Mouse (Mus musculus): ENCODE measurements at regions not wholly inside any gene's neighbourhood (a gene's known extent, or its start where the extent isn't known, plus 50 kb on each side); places are given as distances from the start of the nearest gene placed in this dataset.
A peak's percentile ranks its signal among the peaks of the same experiment; 100 is the strongest.

DNA sequence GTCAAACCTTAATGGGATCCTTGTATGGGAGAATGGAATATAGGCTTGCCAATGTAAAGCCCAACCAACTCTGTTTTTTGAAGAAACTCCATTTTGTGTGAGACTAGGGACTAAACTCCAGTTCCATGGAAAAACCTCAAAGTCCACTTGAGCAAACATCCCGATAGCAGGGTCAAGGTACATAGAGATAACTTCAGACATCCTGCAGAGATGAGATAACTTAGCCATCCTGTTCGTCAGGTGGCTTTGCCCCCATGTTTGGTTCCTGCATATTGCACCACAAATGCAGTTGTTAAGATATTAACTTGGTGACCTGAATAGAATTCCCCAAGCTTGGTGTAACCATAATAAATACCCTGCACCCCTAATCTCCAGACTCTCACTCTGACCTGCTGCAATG, 154.5 kb upstream of the Dab2 start:
- DNase-seq (ENCODE audit: low spot score in 2 of 2), result no peak

DNA sequence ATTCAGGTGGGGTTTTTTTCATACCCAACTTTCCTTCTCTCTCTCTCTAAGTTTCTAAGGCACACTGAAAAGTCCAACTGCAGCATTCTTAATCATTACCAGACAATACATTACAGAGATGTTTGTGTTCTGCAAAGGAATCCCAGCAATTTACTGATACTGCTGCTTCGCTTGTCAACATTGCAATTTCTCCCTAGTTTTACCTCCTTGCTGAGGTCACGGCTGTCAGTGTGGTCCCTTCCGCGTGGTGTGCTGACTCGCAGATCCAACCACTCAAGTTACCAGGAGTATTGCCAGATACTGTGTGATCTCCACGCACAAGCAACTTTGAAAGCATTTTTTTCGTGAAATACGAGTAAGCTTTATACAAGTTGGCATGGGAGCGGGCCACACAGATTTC, 144.9 kb upstream of the Dab2 start:
- no peak for DNase-seq (ENCODE audit: low spot score in 2 of 2)

DNA sequence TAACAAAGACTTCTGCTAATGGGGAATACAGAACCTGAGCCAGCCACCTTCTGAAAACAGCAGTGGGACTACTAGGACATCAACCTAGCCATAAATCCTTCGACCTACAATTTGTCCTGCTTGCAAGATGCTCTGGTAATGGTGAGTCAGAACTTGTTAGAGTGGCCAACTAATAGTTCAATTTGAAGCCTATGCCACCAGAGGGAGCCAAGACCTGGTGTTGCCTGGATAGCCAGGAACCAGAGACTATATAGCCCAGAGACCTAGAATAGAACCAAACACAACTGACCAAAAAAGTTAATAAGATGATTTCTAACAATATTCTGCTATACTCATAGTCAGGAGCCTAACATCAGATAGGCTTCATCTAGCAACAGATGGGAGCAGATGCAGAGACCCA, 119.3 kb upstream of the Dab2 start:
- no peak for DNase-seq (ENCODE audit: low spot score in 2 of 2)

DNA sequence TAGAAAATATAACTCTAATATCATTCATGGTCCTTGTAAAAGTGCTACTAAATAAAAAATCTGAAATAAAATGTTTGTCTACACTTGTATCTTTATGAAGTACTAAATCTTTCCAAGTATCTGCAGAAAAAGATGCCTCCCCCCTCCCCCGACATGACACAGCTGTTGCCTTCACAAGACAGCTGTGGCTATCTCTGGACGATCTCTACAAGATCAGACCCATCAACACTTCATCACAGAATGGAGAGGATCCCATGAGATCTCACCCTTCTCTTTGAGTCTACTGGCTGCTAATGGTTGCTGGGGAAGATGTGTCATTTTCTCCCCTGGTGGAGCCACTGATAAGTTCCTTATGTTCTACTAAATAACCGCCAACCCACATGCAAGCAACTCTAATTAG, 116.0 kb upstream of the Dab2 start:
- DNase-seq (ENCODE audit: low spot score in 2 of 2), result no peak

DNA sequence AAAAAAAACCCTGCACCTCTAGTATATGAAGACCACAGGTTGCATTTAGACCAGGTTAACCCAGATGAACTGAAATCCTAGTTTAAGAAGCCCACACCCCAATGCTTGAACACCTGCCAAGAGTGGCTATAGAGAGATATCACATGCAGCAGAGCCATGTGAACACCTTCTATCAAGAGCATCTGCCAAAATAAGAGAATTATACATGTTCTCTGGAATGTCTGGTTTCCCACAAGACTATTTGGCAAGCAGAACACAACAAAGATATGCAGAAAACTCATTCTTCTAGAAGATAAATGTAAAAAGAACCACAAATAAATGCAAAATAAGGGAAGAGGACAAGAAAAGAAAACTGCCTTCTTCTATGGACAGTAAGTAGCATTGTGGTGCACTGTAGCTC, 107.7 kb upstream of the Dab2 start:
- no peak for DNase-seq (ENCODE audit: low spot score in 2 of 2)

DNA sequence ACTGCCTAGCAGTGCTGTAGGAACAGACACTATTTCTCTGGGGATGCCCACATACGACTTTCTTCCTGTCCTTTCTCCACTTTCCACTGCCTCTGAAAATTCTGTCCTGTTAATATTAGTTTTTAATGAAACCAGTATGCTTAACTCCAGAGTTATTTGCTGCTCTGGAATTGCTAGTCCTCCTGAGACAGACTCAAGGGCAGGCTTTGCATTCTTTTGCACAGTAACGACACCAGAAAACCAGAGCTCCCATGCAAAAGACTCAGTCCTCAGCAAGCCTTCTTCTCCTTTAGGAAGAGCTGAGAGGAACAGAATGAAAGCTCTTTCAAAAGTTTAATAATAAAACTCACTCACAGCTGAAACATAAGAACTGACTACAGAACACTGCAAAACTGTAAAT, 92.3 kb upstream of the Dab2 start:
- no peak for DNase-seq (ENCODE audit: low spot score in 2 of 2)

DNA sequence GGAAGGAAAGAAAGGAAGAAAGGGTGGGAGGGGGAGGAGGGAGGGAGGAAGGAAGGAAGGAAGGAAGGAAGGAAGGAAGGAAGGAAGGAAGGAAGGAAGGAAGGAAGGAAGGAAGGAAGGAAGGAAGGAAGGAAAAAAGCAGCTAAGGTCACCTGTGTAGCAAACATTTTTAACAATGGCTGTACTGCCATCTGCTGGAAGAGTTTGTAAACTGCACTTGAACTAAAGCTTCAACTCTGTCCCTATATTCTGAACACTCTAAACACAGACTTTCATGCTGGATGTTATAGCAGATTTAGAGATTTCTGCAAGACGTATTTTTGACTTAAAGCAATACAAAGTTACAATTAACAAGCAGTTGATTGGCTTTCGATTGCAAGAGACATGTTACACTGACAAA, 90.3 kb upstream of the Dab2 start:
- DNase-seq (ENCODE audit: low spot score in 2 of 2), result peak in 1 of 2 experiments; percentile 33

DNA sequence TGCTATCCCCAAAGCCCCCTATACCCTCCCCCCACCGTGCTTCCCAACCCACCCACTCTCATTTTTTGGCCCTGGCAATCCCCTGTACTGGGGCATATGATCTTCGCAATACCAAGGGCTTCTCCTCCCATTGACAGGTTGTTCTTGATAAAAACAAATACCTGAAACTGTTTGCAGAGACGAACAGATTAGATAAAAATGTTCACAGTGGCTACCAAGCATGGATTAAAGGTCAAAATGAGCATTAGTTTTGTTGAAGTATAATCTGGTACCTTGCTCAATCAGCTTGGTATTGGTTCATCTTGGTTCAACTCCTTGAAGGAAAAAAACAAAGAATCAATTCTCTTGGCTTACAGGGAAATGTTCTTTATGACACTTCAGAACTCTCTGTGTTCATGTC, 81.5 kb upstream of the Dab2 start:
- DNase-seq (ENCODE audit: low spot score in 2 of 2), result no peak

DNA sequence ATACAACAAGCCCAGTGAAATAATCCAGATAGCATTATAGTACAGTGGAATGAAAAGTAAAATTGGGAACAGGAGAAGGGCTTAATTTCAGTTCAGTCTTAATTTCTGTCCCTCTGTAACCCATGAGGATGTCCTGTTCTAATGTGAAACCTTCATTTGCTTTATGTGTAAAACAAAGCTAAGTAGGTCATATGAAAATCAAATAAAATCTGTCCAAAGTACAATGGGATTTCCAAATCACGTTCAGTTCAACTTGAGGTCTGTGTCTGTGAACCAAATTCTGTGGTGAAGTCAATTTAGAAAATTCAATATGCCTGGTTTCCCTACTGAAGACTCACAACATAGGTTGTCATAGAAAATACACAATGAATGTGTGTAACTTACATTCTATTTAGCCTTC, 74.4 kb upstream of the Dab2 start:
- DNase-seq (ENCODE audit: low spot score in 2 of 2), result no peak

DNA sequence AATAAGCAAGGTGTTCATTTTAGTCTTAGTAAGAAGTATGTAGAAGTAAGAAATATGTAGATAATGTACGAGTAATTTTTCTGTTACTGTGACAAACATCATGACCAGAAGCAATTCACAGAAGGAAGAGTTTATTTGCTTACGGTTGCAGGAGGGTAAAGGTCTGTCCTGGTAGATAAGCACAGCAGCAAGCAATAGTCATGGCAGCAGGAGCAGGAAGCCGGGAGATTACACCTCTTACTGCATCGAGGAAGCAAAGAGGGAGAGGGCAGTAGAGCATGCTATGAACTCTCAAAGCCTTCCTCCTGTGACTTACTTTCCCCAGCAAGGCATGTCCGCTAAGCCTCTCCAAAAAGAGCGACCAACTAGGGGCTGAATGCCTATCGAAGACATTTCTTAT, 69.0 kb upstream of the Dab2 start:
- DNase-seq (ENCODE audit: low spot score in 2 of 2), result no peak

DNA sequence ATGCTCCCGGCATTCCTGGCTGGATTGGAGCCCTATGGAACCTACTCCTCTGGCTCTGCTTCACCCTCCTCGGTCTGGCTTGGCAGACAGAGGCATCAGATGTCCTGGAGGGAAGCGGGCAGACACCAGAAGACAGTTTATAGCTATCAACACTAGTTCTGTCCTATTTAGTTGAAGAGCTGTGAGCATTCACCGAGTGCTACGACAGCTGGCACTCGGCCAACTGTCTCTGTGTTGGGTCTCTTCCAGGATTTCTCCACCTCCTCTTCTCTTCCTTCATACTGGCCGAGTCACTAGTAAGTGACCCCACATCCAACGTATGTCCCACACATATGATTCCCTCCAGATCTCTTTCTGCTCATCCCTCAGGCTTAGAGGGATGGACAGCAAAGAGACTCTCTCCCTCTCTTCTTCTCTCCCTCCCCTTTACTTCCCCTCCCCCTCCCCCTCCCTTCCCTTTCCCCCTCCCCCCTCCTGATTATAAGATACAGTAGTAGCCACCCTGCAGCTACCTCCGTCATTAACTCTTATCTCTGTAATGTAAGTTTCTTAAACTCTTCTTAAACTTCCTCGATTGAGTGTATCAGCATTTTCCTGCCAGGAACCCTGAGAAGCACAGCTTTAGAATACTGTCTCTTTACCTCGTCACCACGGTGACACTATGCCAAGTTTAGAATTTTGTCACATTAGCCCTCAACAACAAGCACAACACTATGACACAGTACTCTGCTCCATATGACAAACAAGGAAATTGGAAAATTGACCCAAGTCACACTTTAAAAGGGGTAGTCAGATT, 68.1 kb upstream of the Dab2 start:
- peak; percentile 22 for DNase-seq (ENCODE audit: low spot score in 2 of 2)

DNA sequence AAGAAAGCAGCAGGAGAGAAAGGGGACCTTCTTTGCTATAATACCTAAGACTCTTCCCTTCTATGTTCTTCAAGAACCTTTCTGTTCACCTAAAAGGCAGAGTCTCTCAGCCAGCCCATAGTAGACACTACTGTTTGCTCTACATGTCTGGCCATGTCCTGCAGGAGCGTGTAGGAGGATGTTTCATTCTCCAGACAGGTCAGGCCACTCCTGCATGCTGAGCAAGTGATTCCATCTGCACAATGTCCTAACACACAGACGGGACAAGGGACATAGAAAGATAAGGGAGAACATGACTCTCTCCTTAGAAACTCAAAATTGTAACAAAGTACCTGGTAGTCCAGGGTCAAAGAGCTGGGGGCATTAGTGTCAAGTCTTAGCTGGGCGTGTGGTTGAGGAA, 66.0 kb upstream of the Dab2 start:
- DNase-seq (ENCODE audit: low spot score in 2 of 2), result no peak

DNA sequence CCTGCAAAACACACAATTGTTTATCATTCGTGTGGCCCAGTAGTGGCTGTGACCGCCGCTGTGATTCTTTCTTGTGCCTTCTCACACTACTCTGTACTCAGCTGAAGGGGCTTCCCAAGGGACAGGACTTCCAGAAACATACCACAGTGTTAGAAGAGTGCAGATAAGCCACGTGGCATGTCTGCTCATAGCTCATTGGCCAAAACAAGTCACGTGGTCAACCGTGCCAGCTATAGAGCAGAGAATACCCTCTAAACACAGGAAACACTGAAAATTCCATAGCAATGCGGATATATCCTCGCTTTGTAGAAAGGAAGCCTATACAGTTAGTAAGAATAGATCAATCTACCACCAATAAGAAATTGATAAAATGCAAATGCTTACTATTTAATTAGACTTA, 63.0 kb upstream of the Dab2 start:
- DNase-seq (ENCODE audit: low spot score in 2 of 2), result no peak

DNA sequence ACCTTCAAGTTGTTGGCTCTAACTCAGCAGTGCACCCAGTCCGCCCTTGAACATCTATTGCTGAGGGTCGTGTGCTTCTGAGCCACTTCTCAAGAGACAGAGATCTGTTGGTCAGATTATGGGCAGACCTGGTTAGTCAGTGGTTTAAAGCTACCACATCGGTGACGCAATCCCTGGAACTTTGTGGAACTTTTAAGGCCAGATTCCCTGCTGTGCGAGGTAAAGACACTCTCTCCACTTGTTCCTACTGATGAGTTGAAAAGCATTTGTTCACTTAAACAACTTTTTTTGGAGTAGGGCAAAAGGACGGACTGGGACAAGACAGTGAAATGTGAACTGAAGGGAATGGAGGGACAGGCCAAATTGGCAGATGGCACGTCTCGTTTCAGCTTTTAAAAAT, 61.9 kb upstream of the Dab2 start:
- peak in 1 of 2 experiments; percentile 49 for DNase-seq (ENCODE audit: low spot score in 2 of 2)

DNA sequence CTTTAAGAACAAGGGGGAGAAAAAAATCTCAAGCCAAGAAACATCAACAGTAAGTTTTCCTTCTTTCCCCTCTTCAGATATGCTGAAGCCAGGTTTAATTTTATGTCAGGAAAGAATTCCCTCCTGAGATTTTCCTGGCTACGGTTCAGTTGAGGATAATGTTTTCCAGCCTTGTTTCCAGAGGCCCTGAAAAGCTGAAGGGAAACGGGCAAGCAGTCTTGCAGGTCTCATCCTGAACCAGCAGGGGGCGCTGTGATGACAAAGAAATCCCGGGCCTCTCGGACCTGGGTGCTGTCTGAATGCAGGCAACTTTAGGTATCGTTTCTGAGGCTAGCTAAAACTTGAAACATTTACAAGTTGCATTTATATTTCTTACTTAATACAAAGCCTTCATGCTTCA, 61.5 kb upstream of the Dab2 start:
- peak; percentile 88 to 89 for DNase-seq (ENCODE audit: low spot score in 2 of 2)

DNA sequence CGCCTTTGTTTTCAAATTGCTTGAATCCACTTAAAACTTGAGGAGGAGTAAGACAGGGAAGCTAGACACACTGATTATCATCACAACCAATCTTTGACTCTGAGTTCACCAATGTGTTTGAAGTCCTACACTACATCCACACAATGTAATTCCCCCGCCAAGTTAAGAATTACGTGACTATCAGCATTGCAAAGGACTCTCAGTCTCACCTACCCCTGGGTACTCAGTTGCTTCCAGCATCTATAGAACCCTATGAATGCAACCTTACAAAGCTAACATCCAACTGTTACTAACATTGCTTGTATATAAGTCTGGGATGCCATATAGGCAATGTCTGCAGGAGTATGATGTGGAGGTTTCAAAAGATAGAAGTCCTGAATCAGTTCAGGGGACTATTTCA, 60.8 kb upstream of the Dab2 start:
- no peak for DNase-seq (ENCODE audit: low spot score in 2 of 2)

DNA sequence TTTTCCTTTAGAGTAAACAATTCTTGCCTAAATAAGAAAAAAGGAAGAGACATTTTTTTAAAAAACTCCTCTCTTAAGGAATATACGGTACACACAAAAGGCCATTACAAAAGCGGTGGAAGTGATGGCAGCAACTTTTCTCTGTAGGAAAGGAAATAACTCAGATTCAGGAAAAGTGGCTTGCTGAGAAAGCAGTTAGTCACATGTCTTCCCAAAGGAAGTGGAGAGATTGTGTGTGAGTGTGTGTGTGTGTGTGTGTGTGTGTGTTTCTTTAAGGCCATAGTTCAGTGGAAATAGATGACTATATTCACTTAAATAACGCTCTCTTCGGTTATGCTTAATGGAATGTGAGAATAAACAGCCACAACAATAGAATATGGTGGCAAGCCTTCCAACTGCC, 57.5 kb upstream of the Dab2 start:
- DNase-seq (ENCODE audit: low spot score in 2 of 2), result no peak

DNA sequence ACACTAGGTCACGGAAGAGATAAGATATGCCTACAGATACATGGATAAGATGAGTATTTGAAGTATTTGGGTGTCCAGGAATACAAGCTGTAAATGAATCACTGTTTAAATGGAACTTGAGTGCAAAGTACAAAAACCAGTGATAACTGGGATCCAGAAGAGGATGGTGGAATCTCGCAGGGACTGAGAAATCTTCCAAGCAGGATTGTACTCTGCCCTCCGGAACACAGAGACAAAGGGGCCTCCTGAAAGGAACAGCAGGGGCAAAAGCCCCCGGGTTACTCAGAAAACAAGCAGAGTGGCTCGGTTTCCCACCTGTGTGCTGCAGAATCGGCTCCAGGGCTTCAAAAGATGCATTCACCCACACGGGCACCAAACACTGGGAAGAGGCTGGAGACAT, 55.2 kb upstream of the Dab2 start:
- no peak for DNase-seq (ENCODE audit: low spot score in 2 of 2)

DNA sequence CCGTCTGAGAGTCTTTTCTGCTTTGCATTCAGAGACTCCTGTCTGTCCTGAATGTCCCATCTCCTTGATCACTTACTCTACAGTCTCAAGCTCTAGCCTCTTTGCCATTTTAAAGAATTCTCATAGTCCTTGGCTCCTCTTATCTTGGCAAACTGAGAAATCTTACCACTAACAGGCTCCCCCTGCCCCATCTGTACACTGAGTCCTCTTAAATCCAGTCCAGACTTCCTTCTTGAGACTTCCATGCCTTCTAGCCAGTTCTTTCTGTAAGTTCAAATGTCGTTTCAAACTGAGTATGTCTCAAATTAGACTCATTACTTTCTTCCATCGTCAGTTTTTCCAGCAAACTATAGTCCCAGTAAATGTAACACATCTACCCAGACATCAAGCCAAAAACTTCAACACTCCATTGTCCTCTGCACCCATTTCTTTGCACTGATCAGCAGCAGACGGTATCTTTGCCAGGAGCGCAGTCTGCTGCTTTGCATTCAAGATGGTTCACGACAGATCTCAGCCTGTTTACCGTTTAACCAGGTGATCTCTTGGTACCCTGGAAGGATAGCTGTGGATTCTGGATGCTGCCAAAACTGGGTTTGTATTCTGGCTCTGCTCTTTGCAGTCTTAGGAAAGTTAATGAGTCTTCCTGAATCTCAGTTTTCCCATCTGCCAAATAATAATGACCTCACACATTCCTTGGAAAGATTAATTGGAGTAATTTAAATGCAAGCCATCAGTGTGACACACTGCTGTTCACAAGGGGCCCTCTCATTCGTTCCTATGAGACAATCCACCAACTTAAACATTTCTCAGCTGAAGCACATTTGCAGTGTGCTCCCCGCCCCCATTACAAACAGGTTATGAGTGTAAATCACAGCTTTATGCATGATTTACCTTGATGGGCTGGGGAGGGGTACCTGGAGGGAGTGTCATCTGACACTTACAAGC, 53.4 kb upstream of the Dab2 start:
- DNase-seq (ENCODE audit: low spot score in 2 of 2), result no peak

DNA sequence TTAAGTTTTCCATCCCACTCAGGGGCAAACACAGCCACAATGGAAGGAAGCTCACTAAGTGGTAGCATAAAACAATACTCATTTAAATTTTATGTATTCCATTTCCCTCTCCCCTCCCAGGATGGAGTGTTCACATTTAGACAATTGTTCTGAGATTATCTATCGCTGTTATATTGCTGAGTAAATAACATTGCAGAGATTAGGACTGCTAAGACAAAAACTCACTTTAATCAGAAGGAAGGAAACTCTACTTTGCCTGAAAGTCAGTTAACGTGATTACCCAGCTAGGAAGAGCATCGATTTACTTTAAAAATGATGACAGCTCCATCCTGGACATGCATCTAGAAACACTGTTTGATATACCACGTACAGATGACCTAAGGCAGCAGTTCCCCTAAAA, 51.1 kb upstream of the Dab2 start:
- no peak for DNase-seq (ENCODE audit: low spot score in 2 of 2)
